Mouse (Mus musculus): ENCODE measurements around the gene Efcab6. TPM values are rescaled to one million over a fixed set of nuclear protein-coding genes. Genes with fewer than 3 reads are reported as not detected.

The Efcab6 gene
- polyA plus RNA-seq, 1 experiment from 2014 or later = 0.54 TPM

Other genes with a start within 250 kb of the Efcab6 start
- gene Sult4a1, start 40.4 kb upstream of the Efcab6 start, polyA plus RNA-seq (2014; fragmentation: Nextera tagmentation; extraction: Ambion mirVana) = 3.6 and 3.7 TPM in 2 replicates
- not detected in 2 replicates for gene Pnpla5, start 57.8 kb upstream of the Efcab6 start, polyA plus RNA-seq (2014; fragmentation: Nextera tagmentation; extraction: Ambion mirVana)
- gene Pnpla3, start 102.5 kb upstream of the Efcab6 start, polyA plus RNA-seq (2014; fragmentation: Nextera tagmentation; extraction: Ambion mirVana) = 0.51 and 0.70 TPM in 2 replicates
- gene Samm50, start 126.9 kb upstream of the Efcab6 start, polyA plus RNA-seq (2014; fragmentation: Nextera tagmentation; extraction: Ambion mirVana) = 51.6 and 67.7 TPM in 2 replicates
- gene Parvb, start 166.7 kb upstream of the Efcab6 start, polyA plus RNA-seq (2014; fragmentation: Nextera tagmentation; extraction: Ambion mirVana) = 4.1 and 4.4 TPM in 2 replicates

Measured in stomach, embryonic 14.5 days (tissue).